Mouse (Mus musculus) macrophage (primary cell): ENCODE data around the gene Bid. TPM values are rescaled to one million over a fixed set of nuclear protein-coding genes. Genes with fewer than 3 reads are reported as not detected.

Experiments used
- H3K27ac ChIP-seq: fragments of 350-480 bp; formaldehyde crosslinking; 2 replicates; pipeline ENCODE4 v1.9.0; 2021
- H3K36me3 ChIP-seq: fragments of 350-480 bp; formaldehyde crosslinking; 2 replicates; pipeline ENCODE4 v1.9.0; 2021; ENCODE audit errors: inconsistent target
- H3K4me3 ChIP-seq: fragments of 350-480 bp; formaldehyde crosslinking; 2 replicates; pipeline ENCODE4 v1.9.0; 2021; ENCODE audit errors: inconsistent target
- H3K79me2 ChIP-seq: fragments of 350-480 bp; formaldehyde crosslinking; 2 replicates; pipeline ENCODE4 v1.9.0; 2021; ENCODE audit errors: inconsistent target
- WGBS: methylation state at CpG from one replicate; pipeline ENCODE4 v1.1.7; 2026; ENCODE audit warnings: inconsistent platforms; ENCODE audit not compliant: missing documents; 5-methylcytosine and 5-hydroxymethylcytosine counted together
- polyA plus RNA-seq: library from polyadenylated mRNA; stranded (reverse); fragments of 250-400 nt; gene quantifications from 3 replicates; pipeline ENCODE4 v1.2.4, GENCODE M21; 2018; ENCODE audit warnings: inconsistent platforms

Gene Bid
- polyA plus RNA-seq, 1 experiment from 2014 or later = 28.7 TPM

GRCm38 (mm10) chr6:120941575-120941974 is 24.9 kb upstream of the Bid start:
- H3K79me2 ChIP-seq = no peaks in the 10 kb centered on the region
- 90% methylated on average over 13 of the region's 13 CpGs for WGBS
- no peaks in the 10 kb centered on the region for H3K36me3 ChIP-seq
- H3K27ac ChIP-seq = no peak overlapping the region
- H3K4me3 ChIP-seq = no peak overlapping the region

GRCm38 (mm10) chr6:120941084-120941481 is 24.4 kb upstream of the Bid start:
- no peak overlapping the region for H3K27ac ChIP-seq
- H3K79me2 ChIP-seq = no peaks in the 10 kb centered on the region
- 90% methylated on average over 6 of the region's 7 CpGs for WGBS
- no peaks in the 10 kb centered on the region for H3K36me3 ChIP-seq
- H3K4me3 ChIP-seq = no peak overlapping the region

- Histone ChIP-seq H3K79me2 (no peaks in the 10 kb centered on the region), H3K27ac (no peak overlapping the region), H3K4me3 (no peak overlapping the region), H3K36me3 (no peaks in the 10 kb centered on the region)
- WGBS = 95% methylated on average over 7 of the region's 7 CpGs
Observed at GRCm38 (mm10) chr6:120940446-120941083, 23.9 kb upstream of the Bid start.

- H3K79me2 ChIP-seq = no peaks in the 10 kb centered on the region
Observed at GRCm38 (mm10) chr6:120939783-120940182, 23.1 kb upstream of the Bid start.

GRCm38 (mm10) chr6:120938763-120939450 is 22.3 kb upstream of the Bid start:
- H3K4me3 ChIP-seq = no peak overlapping the region
- WGBS = 94% methylated on average over 12 of the region's 12 CpGs
- no peaks in the 10 kb centered on the region for H3K79me2 ChIP-seq
- no peak overlapping the region for H3K27ac ChIP-seq
- H3K36me3 ChIP-seq = no peaks in the 10 kb centered on the region

More at GRCm38 (mm10) chr6:120939783-120940182, 23.1 kb upstream of the Bid start:
- 94% methylated on average over 3 of the region's 3 CpGs for WGBS
- Histone ChIP-seq H3K36me3 (no peaks in the 10 kb centered on the region), H3K4me3 (no peak overlapping the region), H3K27ac (no peak overlapping the region)

- no peaks in the 10 kb centered on the region for H3K79me2 ChIP-seq
- H3K27ac ChIP-seq = no peak overlapping the region
- H3K36me3 ChIP-seq = no peaks in the 10 kb centered on the region
- H3K4me3 ChIP-seq = no peak overlapping the region
- WGBS = 88% methylated on average over 9 of the region's 11 CpGs
Observed at GRCm38 (mm10) chr6:120937999-120938608, 21.5 kb upstream of the Bid start.

- Histone ChIP-seq H3K79me2 (no peaks in the 10 kb centered on the region), H3K36me3 (no peaks in the 10 kb centered on the region), H3K4me3 (no peak overlapping the region), H3K27ac (no peak overlapping the region)
- WGBS = 91% methylated on average over 13 of the region's 16 CpGs
Observed at GRCm38 (mm10) chr6:120937104-120937617, 20.5 kb upstream of the Bid start.

- H3K4me3 ChIP-seq = no peak overlapping the region
- no peaks in the 10 kb centered on the region for H3K79me2 ChIP-seq
- no peaks in the 10 kb centered on the region for H3K36me3 ChIP-seq
- H3K27ac ChIP-seq = no peak overlapping the region
- WGBS = 87% methylated on average over 4 of the region's 4 CpGs
Observed at GRCm38 (mm10) chr6:120934176-120934575, 17.5 kb upstream of the Bid start.

GRCm38 (mm10) chr6:120933670-120934069 is 17.0 kb upstream of the Bid start:
- Histone ChIP-seq H3K4me3 (no peak overlapping the region), H3K79me2 (no peaks in the 10 kb centered on the region), H3K27ac (no peak overlapping the region), H3K36me3 (no peaks in the 10 kb centered on the region)
- WGBS = 92% methylated on average over 7 of the region's 7 CpGs

- no peaks in the 10 kb centered on the region for H3K79me2 ChIP-seq
- H3K36me3 ChIP-seq = no peaks in the 10 kb centered on the region
- H3K27ac ChIP-seq = no peak overlapping the region
- WGBS = 75% methylated on average over 12 of the region's 12 CpGs
- H3K4me3 ChIP-seq = no peak overlapping the region
Observed at GRCm38 (mm10) chr6:120932597-120932996, 15.9 kb upstream of the Bid start.

- no peak overlapping the region for H3K27ac ChIP-seq
- WGBS = 94% methylated on average over 6 of the region's 6 CpGs
- H3K36me3 ChIP-seq = no peaks in the 10 kb centered on the region
- no peak overlapping the region for H3K4me3 ChIP-seq
- no peaks in the 10 kb centered on the region for H3K79me2 ChIP-seq
Observed at GRCm38 (mm10) chr6:120930450-120931306, 14.0 kb upstream of the Bid start.

GRCm38 (mm10) chr6:120929421-120929820 is 12.8 kb upstream of the Bid start:
- H3K27ac ChIP-seq = no peak overlapping the region
- 86% methylated on average over 1 of the region's 1 CpGs for WGBS
- no peak overlapping the region for H3K4me3 ChIP-seq
- no peaks in the 10 kb centered on the region for H3K79me2 ChIP-seq
- no peaks in the 10 kb centered on the region for H3K36me3 ChIP-seq

GRCm38 (mm10) chr6:120927765-120928164 is 11.1 kb upstream of the Bid start:
- WGBS = 87% methylated on average over 3 of the region's 3 CpGs
- H3K27ac ChIP-seq = no peak overlapping the region
- no peaks in the 10 kb centered on the region for H3K79me2 ChIP-seq
- H3K4me3 ChIP-seq = no peak overlapping the region
- no peaks in the 10 kb centered on the region for H3K36me3 ChIP-seq

- Histone ChIP-seq H3K4me3 (no peak overlapping the region), H3K79me2 (no peaks in the 10 kb centered on the region), H3K36me3 (no peaks in the 10 kb centered on the region), H3K27ac (no peak overlapping the region)
- WGBS = 84% methylated on average over 2 of the region's 2 CpGs
Observed at GRCm38 (mm10) chr6:120926880-120927279, 10.2 kb upstream of the Bid start.
